Mouse (Mus musculus): ENCODE data around the gene Csn1s2b.

DNA sequence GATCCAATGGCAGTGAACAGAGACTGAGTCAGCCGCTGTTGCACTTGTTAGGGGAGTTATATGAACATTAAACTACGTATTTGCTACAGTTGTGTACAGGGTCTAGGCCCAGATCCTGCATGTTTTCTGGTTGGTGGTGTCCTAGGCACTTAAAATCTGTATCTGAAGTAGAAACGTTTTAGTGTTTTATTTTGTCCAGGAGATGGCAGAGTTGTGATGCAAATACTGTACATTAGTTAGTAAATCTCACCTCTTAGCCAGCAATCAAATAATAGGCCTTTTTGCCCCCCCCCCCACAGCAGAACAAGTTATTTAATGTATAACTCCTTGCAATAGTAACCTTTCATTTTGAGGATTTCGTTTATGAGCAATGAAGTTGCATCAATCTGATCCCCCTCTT is 25.2 kb upstream of the Csn1s2b start:
- TF ChIP-seq POLR2A (IDR thresholded peaks at IDR 0.05; ENCODE audit: borderline replicate concordance, insufficient read depth, low read length) (no peak), CTCF (IDR thresholded peaks at IDR 0.05; ENCODE audit: borderline replicate concordance, insufficient read depth, low read depth, low read length) (no peak)

All from cerebellum, adult 2 months (tissue).